Mouse (Mus musculus) CD8-positive naive resting alpha-beta T cell, adult 57 days (primary cell): ENCODE results near the gene Rhbdl2. TPM values are rescaled to one million over a fixed set of nuclear protein-coding genes. Genes with fewer than 3 reads are reported as not detected.

ENCODE experiments used
- total RNA-seq: library from RNA; stranded (reverse); gene quantifications from one replicate; pipeline ENCODE4 v1.2.4, GENCODE M21; 2023

Rhbdl2 gene
- total RNA-seq = not detected

DNA sequence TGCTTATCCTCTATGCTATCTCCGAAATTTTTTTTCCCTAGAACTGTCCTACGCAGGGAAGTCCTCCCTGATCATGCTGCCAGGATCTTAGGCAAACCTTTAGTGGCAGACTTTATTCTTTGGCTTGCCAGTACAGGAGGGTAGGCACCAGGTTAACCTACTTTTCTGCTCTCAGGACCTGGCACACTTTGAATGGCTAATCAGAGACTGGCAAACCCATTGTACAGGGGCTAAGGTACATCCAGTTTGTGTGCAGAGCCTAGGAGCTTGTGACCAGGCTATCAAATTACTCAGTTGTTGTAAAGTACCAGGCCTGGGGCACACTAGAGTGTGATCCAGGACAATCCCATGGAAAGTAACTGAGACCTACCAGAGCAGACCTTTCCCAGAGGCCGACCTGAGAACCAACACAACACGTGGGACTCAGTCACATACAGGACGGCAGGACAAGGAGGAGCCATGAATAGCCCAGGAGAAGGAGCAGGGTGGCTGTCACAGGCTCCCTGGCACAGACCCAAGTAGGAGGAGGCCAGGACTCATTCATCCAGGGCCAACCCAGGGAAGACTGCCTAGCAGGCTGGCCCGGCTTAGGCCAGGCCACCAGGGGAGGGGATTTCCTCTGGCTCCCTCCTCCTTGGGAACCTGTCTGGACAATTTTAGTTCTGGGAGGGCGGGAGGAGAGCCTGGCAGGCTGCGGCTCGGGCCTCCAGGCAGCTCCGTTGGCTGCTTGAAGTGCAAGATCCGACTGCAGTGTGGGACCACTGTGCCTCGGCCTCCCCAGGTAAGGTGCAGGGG, at the start of gene Rhbdl2:
Gene Rhbdl2 (plus strand): TSS at position 684 of the 795 bp plus-strand sequence.

DNA sequence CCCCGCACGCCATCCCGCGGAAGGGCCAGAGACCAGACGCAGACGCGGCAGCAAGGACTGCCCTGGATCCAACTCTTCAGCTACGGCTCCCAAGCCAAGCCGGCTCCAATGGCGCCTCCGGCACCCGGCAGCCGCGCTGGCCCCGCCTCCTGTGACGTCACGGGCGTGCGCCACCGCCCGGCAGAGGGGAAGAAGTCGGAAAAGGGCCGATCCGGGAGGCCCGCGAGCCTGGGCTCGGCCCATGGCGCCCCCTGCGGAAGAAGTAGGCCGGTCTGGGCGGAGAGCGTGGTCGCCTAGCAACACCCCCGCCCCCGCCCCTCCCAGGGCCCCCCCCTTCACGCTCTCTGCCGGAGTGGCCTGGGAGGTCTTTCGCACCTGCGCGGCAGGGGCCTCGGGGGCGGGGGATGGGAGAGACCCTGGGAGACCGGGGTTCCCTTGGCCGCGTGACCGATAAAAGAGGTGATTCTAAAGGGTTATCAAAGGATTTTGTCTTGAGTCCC, 37.5 kb upstream of the Rhbdl2 start, which contains the start of gene Akirin1:
Gene Akirin1 (minus strand): TSS at position 194 of the 500 bp plus-strand sequence.

DNA sequence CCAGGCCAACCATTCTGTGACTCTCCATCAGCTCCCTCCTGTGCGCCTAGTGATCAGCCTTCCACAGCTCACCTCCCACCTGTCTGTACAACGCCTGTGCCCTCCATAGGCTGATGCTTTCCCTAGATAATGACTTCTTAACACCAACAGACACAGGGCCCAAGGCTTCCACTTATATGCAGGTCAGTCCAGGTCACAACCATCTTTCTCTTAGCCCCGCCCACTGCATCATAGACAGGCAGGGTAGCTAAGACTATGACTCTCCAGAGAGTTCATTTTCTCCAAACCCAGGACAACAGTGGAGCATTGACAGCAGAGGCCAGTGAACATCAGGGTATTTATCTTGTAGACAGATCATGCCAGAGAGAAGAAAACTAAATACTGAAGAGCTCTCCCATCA, 71.7 kb downstream of the Rhbdl2 start, which contains the start of gene 4933427I04Rik:
Gene 4933427I04Rik (plus strand): TSS at position 301 of the 400 bp plus-strand sequence.

Other genes starting within 250 kb of the Rhbdl2 start
- gene Macf1, start 103.5 kb upstream of the Rhbdl2 start, total RNA-seq = 640 TPM
- gene Ndufs5, start 69.7 kb upstream of the Rhbdl2 start, total RNA-seq = 27.8 TPM
- 43.9 TPM for gene Akirin1, start 37.5 kb upstream of the Rhbdl2 start, total RNA-seq
- gene 4933427I04Rik, start 71.8 kb downstream of the Rhbdl2 start, total RNA-seq = not detected
- gene Mycbp, start 117.0 kb downstream of the Rhbdl2 start, total RNA-seq = 3.7 TPM
- 37.1 TPM for gene Rragc, start 129.6 kb downstream of the Rhbdl2 start, total RNA-seq
- not detected for gene 4930535I16Rik, start 130.1 kb downstream of the Rhbdl2 start, total RNA-seq